Mouse (Mus musculus) small intestine, adult 10 weeks (tissue): ENCODE results near the gene Fam114a2. TPM values are rescaled to one million over a fixed set of nuclear protein-coding genes. Genes with fewer than 3 reads are reported as not detected.

Experiments used
- polyA plus RNA-seq: library from polyadenylated mRNA; stranded (reverse); fragments of 350-450 nt; fragmentation: Illumina TruSeq; extraction: RNeasy Lipid Tissue Mini Kit (QIAGEN cat#74804); gene quantifications from one replicate; pipeline ENCODE4 v1.2.3, GENCODE M21; 2014; ENCODE audit warnings: low replicate concordance

Gene Fam114a2
- polyA plus RNA-seq, result 77.7 TPM

DNA sequence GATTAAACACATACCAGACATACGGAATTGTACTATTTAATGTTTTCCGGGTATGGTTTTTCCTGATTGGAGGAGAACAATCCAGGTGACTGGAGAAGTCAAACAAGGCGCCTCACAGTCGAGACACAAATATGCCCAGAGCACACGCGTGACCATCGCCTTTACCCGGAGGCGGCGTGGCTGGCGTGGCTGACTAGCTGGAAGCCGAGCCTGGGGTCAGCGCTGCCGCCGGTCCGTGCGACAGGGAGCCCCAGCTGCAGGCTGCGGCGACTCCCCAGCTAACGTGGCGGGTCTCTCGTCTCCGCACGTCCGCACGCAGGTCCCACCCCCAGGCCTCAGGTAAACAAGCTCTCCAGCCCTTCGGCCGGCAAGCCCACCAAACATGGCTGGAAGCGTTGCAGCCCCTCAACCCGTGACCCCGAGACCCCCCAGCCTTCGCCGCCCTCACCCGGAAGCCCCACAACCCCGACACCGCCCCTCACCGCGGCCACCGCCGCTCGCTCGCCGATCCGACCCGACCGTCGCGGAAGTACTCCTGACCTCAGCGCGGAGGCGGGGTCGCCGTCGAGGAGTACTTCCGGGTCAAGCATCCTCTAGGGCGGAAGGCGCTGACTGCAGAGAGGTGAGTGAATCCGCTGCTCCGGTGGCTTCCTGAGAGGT lies at the start of gene Fam114a2, which contains the start of gene Mfap3:
Gene Fam114a2, minus strand, starts transcription at position 527 of the 660 bp plus-strand sequence.
Gene Mfap3, plus strand, starts transcription at position 574 of the 660 bp plus-strand sequence.

Other genes starting within 250 kb of the Fam114a2 start
- gene Mfap3, start within 50 bp of the Fam114a2 start, polyA plus RNA-seq, result 31.1 TPM
- gene Galnt10, start 126.8 kb upstream of the Fam114a2 start, polyA plus RNA-seq, result 1.6 TPM